Mouse (Mus musculus) forebrain, embryonic 16.5 days (tissue): ENCODE measurements around the gene Ddit4l. TPM values are rescaled to one million over a fixed set of nuclear protein-coding genes. Genes with fewer than 3 reads are reported as not detected.
A peak's percentile ranks its signal among the peaks of the same experiment; 100 is the strongest.

ENCODE experiments used
- ATAC-seq: fragments of 200-750 bp; cut with Nextera tagmentation; 2 replicates; pipeline ENCODE4 v1.8.0; 2017; ENCODE audit warnings: mild to moderate bottlenecking, moderate library complexity
- H3K27ac ChIP-seq: fragments of 300-500 bp; sonication (generic); 2 replicates; pipeline ENCODE4 v1.5.1; 2014; ENCODE audit warnings: low read length, control low read depth
- H3K27me3 ChIP-seq: fragments of 300-500 bp; sonication (generic); replicated peaks from 2 replicates; pipeline ENCODE4 v1.6.1; 2014; ENCODE audit warnings: low read length; ENCODE audit not compliant: control insufficient read depth, insufficient read depth
- H3K36me3 ChIP-seq: fragments of 300-500 bp; sonication (generic); 2 replicates; pipeline ENCODE4 v1.6.1; 2014; ENCODE audit not compliant: control insufficient read depth, insufficient read depth
- H3K4me1 ChIP-seq: fragments of 300-500 bp; sonication (generic); replicated peaks from 2 replicates; pipeline ENCODE4 v1.6.1; 2014; ENCODE audit warnings: low read length; ENCODE audit not compliant: control insufficient read depth, insufficient read depth
- H3K4me2 ChIP-seq: fragments of 300-500 bp; sonication (generic); 2 replicates; pipeline ENCODE4 v1.6.1; 2014; ENCODE audit warnings: mild to moderate bottlenecking, low read length, control low read depth
- H3K4me3 ChIP-seq: fragments of 300-500 bp; sonication (generic); replicated peaks from 2 replicates; pipeline ENCODE4 v1.5.1; 2014; ENCODE audit warnings: mild to moderate bottlenecking, low read length, control low read depth
- H3K9ac ChIP-seq: fragments of 300-500 bp; sonication (generic); replicated peaks from 2 replicates; pipeline ENCODE4 v1.6.1; 2014; ENCODE audit warnings: low read depth, low read length, control low read depth
- H3K9me3 ChIP-seq: fragments of 300-500 bp; sonication (generic); 2 replicates; pipeline ENCODE4 v1.6.1; 2016; ENCODE audit warnings: low read length; ENCODE audit not compliant: control insufficient read depth
- WGBS: fragments of 180-500 bp; shearing (Covaris S2); extraction: QIAGEN DNeasy Blood & Tissue Kit; methylation state at CpG from one replicate; pipeline ENCODE4 v1.1.7; 2014; 5-methylcytosine and 5-hydroxymethylcytosine counted together
- polyA plus RNA-seq: library from polyadenylated mRNA; unstranded; fragments of >200 nt; fragmentation: Nextera tagmentation; extraction: Ambion mirVana; gene quantifications from 2 replicates; pipeline ENCODE4 v1.2.1, GENCODE M21; 2015

Gene Ddit4l
- polyA plus RNA-seq, 1 experiment from 2014 or later, result 6.1 TPM

GRCm38 (mm10) chr3:137620540-137620939 is 872 bp upstream of the Ddit4l start:
- H3K27ac ChIP-seq, result no peak overlapping the region
- H3K4me2 ChIP-seq, result no peak overlapping the region
- WGBS, result 66% methylated on average over 5 of the region's 5 CpGs
- H3K4me3 ChIP-seq, result no peak overlapping the region
- H3K36me3 ChIP-seq, result no peaks in the 10 kb centered on the region
- peak; percentile 19; the same call in 1 of the 2 replicates for ATAC-seq
- no peaks in the 10 kb centered on the region for H3K9me3 ChIP-seq
- no peak overlapping the region for H3K9ac ChIP-seq
- peaks cover 16% of the 10 kb centered on the region for H3K4me1 ChIP-seq
- peaks cover 11% of the 10 kb centered on the region; the same call in 1 of the 2 replicates for H3K27me3 ChIP-seq

GRCm38 (mm10) chr3:137622091-137622490 is 679 bp downstream of the Ddit4l start:
- ATAC-seq, result no peak
- H3K4me2 ChIP-seq, result no peak overlapping the region

GRCm38 (mm10) chr3:137622895-137623580 is 1.6 kb downstream of the Ddit4l start:
- no peaks in the 10 kb centered on the region for H3K36me3 ChIP-seq
- no peaks in the 10 kb centered on the region for H3K9me3 ChIP-seq
- WGBS, result 24% methylated on average over 14 of the region's 14 CpGs
- peak overlapping the region; percentile 53 for H3K4me3 ChIP-seq
- H3K9ac ChIP-seq, result peak overlapping the region; percentile 53
- peaks cover 16% of the 10 kb centered on the region for H3K4me1 ChIP-seq
- peak; percentile 5; the same call in 1 of the 2 replicates for ATAC-seq
- peaks cover 11% of the 10 kb centered on the region; the same call in 1 of the 2 replicates for H3K27me3 ChIP-seq
- H3K27ac ChIP-seq, result no peak overlapping the region
- peak overlapping the region; percentile 88 for H3K4me2 ChIP-seq

More at GRCm38 (mm10) chr3:137622091-137622490, 679 bp downstream of the Ddit4l start:
- H3K4me3 ChIP-seq, result no peak overlapping the region
- H3K9me3 ChIP-seq, result no peaks in the 10 kb centered on the region
- no peaks in the 10 kb centered on the region for H3K36me3 ChIP-seq
- H3K9ac ChIP-seq, result no peak overlapping the region
- peaks cover 16% of the 10 kb centered on the region for H3K4me1 ChIP-seq
- 36% methylated on average over 6 of the region's 6 CpGs for whole genome bisulfite sequencing
- no peak overlapping the region for H3K27ac ChIP-seq
- peaks cover 11% of the 10 kb centered on the region; the same call in 1 of the 2 replicates for H3K27me3 ChIP-seq

- no peaks in the 10 kb centered on the region for H3K36me3 ChIP-seq
- no peaks in the 10 kb centered on the region for H3K9me3 ChIP-seq
- H3K27me3 ChIP-seq, result peaks cover 11% of the 10 kb centered on the region; the same call in 1 of the 2 replicates
- H3K4me1 ChIP-seq, result peaks cover 16% of the 10 kb centered on the region
- no peak overlapping the region for H3K27ac ChIP-seq
- H3K4me3 ChIP-seq, result peak overlapping the region; percentile 53
- WGBS, result under 1% methylated on average over 47 of the region's 47 CpGs
- peak overlapping the region; percentile 53 for H3K9ac ChIP-seq
- peak overlapping the region; percentile 88 for H3K4me2 ChIP-seq
- ATAC-seq, result peak; percentile 92
Observed at GRCm38 (mm10) chr3:137623581-137624362, 2.4 kb downstream of the Ddit4l start.

GRCm38 (mm10) chr3:137625054-137625453 is 3.6 kb downstream of the Ddit4l start:
- ATAC-seq, result no peak
- H3K4me2 ChIP-seq, result no peak overlapping the region
- H3K36me3 ChIP-seq, result no peaks in the 10 kb centered on the region
- H3K9ac ChIP-seq, result no peak overlapping the region
- no peak overlapping the region for H3K27ac ChIP-seq
- H3K27me3 ChIP-seq, result peaks cover 11% of the 10 kb centered on the region; the same call in 1 of the 2 replicates
- H3K4me3 ChIP-seq, result no peak overlapping the region
- peaks cover 16% of the 10 kb centered on the region for H3K4me1 ChIP-seq
- WGBS, result 58% methylated on average over 5 of the region's 5 CpGs
- no peaks in the 10 kb centered on the region for H3K9me3 ChIP-seq

GRCm38 (mm10) chr3:137633726-137634125 is 12.3 kb downstream of the Ddit4l start:
- ATAC-seq, result no peak
- H3K27ac ChIP-seq, result no peak overlapping the region
- H3K27me3 ChIP-seq, result no peaks in the 10 kb centered on the region
- H3K9ac ChIP-seq, result no peak overlapping the region
- no peaks in the 10 kb centered on the region for H3K9me3 ChIP-seq
- H3K4me3 ChIP-seq, result no peak overlapping the region
- no peak overlapping the region for H3K4me2 ChIP-seq
- H3K36me3 ChIP-seq, result no peaks in the 10 kb centered on the region
- H3K4me1 ChIP-seq, result no peaks in the 10 kb centered on the region
- WGBS, result 89% methylated on average over 10 of the region's 10 CpGs

GRCm38 (mm10) chr3:137636571-137636970 is 15.2 kb downstream of the Ddit4l start:
- Histone ChIP-seq H3K4me2 (no peak overlapping the region), H3K9ac (no peak overlapping the region), H3K4me3 (no peak overlapping the region), H3K9me3 (no peaks in the 10 kb centered on the region), H3K36me3 (no peaks in the 10 kb centered on the region), H3K4me1 (no peaks in the 10 kb centered on the region), H3K27me3 (no peaks in the 10 kb centered on the region), H3K27ac (no peak overlapping the region)
- WGBS, result 88% methylated on average over 4 of the region's 4 CpGs
- no peak for ATAC-seq

GRCm38 (mm10) chr3:137641238-137641637 is 19.8 kb downstream of the Ddit4l start:
- H3K4me3 ChIP-seq, result no peak overlapping the region
- no peak for ATAC-seq
- peaks cover 5% of the 10 kb centered on the region for H3K4me1 ChIP-seq
- no peaks in the 10 kb centered on the region for H3K36me3 ChIP-seq
- H3K9ac ChIP-seq, result no peak overlapping the region
- H3K4me2 ChIP-seq, result no peak overlapping the region
- no peaks in the 10 kb centered on the region for H3K9me3 ChIP-seq
- H3K27me3 ChIP-seq, result no peaks in the 10 kb centered on the region
- WGBS, result 91% methylated on average over 5 of the region's 5 CpGs
- H3K27ac ChIP-seq, result no peak overlapping the region

- Histone ChIP-seq H3K4me2 (no peak overlapping the region), H3K27me3 (no peaks in the 10 kb centered on the region), H3K9me3 (no peaks in the 10 kb centered on the region), H3K9ac (no peak overlapping the region), H3K36me3 (no peaks in the 10 kb centered on the region), H3K4me1 (peaks cover 5% of the 10 kb centered on the region), H3K27ac (no peak overlapping the region), H3K4me3 (no peak overlapping the region)
- no peak for ATAC-seq
- WGBS, result 25% methylated on average over 8 of the region's 8 CpGs
Observed at GRCm38 (mm10) chr3:137642137-137642536, 20.7 kb downstream of the Ddit4l start.
